Mouse (Mus musculus) ovary, postnatal 10 days (tissue): ENCODE results near the gene Rtp3.

Source experiments
- DNase-seq: peaks from one replicate; pipeline ENCODE4 v3.0.0; 2022; ENCODE audit warnings: low spot score

Gene Rtp3

DNA sequence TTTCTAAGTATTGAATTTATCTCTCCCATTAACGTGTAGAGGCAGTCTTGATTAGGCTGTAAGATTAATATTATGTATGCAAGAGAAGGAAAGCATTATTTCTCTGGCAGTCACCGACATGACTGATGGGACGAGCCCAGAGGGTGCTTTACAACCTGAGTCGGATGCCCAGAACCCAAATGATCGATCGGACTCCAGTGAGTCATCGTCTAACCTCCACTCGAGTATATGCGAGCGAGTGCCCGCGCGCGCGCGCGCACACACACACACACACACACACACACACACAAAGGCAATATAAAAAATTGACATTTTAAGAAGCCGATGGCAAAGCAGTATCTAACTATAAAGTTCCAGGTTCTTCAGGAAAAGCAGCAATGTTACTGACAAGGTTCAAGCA, 45.0 kb downstream of the Rtp3 start:
- no peak for DNase-seq

DNA sequence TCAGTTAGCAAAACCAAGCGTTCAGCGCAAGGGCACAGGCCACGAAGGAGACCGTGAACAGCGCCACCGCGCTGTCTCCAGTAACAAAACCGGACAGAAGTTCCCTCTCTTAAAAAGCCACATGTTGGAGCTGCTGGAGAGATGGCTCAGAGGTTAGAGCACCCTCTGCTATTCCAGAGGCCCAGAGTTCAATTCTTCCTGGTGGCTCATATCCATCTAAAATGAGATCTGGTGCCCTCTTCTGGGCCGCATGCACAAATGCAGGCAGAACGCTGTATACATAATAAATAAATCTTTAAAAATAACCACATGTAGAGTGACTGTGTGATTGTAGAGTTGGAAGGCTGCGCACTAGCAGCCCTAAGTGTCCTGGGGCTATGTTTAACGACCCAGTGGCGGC, 46.1 kb downstream of the Rtp3 start:
- DNase-seq, result no peak

DNA sequence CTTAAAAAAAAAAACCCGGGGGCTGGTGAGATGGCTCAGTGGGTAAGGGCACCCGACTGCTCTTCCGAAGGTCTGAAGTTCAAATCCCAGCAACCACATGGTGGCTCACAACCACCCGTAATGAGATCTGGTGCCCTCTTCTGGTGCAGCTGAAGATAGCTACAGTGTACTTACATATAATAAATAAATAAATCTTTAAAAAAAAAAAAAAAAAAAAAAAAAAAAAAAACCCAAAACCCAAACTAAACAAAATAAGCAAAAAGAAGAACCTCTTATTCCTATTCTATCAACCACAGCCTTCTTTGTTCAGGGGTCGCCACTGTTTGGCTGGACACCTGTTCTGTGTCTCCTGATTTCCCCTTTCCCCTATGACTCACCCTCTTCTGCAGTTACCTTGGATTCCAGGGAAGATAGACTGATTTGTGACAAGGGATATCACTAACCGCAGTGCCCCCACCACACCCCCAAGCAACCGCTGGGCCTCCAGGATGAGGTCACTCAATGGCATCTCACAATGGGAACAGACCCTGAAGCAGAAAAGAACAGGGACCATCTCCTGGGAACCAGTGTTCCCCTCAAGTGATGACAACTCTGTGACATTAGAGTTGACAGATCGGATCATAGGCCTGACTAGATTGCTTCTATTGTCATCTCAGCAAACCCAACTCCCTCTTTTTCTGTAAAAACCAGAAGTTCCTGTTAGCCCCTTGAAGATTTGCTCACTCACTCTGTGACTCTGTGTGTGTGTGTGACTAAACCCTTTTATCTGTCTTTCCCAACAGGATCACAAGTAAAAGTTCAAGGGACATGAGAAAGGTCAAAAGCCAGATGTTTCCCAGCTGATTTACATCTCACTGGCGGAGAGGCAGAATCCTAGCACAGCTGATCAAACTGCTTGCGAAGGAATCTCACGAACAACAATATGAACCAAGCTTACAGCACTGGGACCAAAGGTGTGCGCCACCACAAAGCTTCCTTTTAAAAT, 52.6 kb downstream of the Rtp3 start:
- no peak for DNase-seq

DNA sequence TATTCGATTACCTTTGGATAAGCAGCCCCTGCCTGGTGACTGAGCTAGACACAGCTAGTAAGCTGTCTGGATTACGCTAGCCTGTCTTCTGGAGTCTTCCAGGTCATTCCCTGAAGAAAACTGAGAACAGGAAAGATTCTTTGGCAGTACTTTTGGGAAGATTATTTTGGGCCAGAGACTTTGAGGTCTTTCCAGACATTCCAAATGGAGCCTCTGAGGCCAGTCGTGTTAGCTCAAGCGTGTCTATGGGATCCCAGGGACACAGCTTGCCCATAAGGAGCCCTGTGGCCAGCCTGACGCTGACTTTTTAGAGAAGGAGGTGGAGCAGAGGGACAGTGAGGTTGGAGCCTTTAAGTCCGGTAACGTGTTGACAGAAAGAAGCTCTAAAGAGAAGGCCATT, 54.4 kb downstream of the Rtp3 start:
- no peak for DNase-seq
